Mouse (Mus musculus) brain, adult 2 months (tissue): Measurements from ENCODE around the gene 6030408B16Rik.

ENCODE experiments used
- DNase-seq: peaks from one replicate; pipeline ENCODE4 v3.0.0; 2011; ENCODE audit warnings: low read depth, low spot score

Gene 6030408B16Rik

GRCm38 (mm10) chr15:101296091-101296490 lies 3.1 kb downstream of the 6030408B16Rik start:
- DNase-seq, result no peak

DNA sequence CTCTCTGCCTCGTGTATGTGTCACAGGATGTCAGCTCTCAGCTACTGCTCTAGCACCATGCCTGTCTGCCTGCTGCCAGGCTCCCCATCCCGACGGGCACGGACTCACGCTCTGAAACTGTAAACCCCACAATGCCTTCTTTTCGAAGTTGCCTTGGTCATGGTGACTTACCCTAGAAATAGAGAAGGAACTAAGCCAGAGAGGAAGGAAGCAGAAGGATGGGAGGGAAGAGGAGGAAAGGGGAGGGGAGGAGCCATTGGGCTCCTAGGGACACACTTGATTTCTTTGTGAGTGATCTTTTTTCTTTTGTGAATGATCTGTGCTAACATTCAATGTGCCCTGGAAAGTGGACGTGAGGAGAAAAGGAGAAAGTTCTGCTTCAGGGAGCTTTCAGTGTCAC lies 5.0 kb downstream of the 6030408B16Rik start:
- no peak for DNase-seq

- peak; percentile 29 for DNase-seq
These were observed 5.5 kb downstream of the 6030408B16Rik start for GRCm38 (mm10) chr15:101298550-101298949.

GRCm38 (mm10) chr15:101299480-101299960 lies 6.5 kb downstream of the 6030408B16Rik start:
- DNase-seq, result no peak

- no peak for DNase-seq
These were observed 7.1 kb downstream of the 6030408B16Rik start for GRCm38 (mm10) chr15:101300128-101300527.

GRCm38 (mm10) chr15:101302201-101302600 lies 9.2 kb downstream of the 6030408B16Rik start:
- DNase-seq, result no peak

- no peak for DNase-seq
These were observed 10.8 kb downstream of the 6030408B16Rik start for GRCm38 (mm10) chr15:101303830-101304229.

GRCm38 (mm10) chr15:101306459-101306858 lies 13.4 kb downstream of the 6030408B16Rik start:
- peak; percentile 75 for DNase-seq

DNA sequence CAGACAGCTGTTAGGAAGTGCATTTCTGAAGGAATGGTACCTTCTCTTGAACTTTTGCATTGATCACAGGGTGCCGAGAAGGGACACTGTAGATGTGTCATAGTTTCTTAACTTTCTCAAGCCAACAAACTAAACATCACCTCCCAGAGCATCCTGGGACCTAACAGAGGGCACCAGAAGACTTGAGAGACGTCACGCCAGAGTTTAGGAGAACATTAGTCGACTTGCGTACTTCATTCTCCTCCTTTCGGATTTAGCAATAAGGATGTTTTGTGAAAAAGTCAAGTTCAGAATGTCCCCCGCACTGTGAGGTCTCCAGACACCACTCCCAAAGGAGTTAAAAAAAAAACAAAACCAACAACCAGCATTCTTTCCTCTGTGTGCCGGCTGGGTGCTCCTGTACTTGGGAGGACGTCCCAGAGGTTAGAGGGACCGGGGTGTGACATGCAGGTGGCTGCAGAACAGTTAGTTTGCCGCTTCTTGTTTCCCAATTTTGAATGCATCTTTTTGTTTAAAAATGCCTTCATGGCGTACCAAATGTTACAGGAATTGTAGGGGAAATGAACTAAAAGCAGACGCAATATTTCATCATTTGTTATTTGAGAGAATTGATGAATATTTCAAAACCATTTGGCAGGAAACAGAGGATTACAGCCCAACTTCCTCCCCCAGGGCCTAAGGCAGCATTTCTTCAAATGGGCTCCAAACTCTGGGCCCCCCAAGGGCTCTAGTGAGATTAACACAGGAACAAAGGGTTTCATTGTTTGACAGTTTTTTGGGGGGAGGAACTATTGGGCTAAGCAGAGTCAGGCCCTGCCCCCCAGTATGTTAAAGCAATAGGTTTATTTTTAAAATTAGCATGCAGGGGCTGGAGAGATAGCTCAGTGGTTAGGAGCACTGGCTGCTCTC lies 15.7 kb downstream of the 6030408B16Rik start:
- DNase-seq, result no peak

DNA sequence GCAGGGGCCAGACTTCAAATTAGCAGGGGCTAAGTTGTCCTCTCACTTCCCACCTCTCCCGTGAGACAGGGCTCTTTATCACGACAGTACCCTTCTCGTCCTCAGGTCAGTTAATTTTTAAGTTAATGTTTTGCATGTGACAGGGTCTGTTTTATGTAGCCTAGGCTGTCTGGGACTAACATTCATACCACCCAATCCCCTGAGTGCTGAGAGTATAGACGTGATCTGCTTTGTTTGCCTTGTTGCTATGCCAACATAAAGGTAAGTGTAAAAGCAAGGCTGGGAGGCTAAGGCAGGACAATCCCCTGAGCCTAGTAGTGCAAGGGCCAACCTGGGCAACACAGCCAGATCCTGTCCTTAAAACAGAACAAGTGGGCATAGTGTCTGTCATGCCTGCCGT lies 16.5 kb downstream of the 6030408B16Rik start:
- no peak for DNase-seq

DNA sequence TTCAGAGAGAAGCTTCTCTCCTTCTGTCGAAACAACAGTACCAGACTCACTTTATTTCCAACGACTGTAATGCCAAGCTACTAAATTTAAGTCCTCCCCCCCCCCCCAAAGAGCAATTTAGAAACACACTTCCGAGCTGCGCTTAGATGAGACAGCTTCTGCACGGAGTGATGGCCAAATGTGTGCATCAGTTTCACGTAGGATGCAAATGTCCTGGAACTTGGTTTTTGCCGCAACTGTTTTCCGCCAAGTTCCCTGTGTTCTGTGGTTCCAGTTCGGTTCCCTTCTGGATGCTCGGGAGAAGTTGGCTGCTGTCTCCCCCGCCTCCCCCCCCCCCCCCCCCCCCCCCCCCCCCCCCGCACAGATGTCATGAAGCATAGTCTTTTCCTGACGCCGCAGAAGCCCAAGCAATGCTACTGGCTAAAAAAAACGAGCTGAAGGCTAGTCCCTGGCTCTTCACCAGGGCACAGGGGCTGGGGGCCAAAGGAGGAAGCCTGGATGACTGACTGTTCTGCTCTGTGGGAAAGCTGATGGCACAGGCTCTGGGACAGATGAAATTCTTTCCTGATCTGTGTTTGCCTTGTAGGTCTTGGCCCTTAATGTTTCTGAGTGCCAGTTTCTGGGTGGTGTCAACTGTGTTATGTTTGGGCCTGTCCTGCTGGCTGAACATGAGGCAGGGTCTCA lies 18.2 kb downstream of the 6030408B16Rik start:
- DNase-seq, result peak; percentile 93

DNA sequence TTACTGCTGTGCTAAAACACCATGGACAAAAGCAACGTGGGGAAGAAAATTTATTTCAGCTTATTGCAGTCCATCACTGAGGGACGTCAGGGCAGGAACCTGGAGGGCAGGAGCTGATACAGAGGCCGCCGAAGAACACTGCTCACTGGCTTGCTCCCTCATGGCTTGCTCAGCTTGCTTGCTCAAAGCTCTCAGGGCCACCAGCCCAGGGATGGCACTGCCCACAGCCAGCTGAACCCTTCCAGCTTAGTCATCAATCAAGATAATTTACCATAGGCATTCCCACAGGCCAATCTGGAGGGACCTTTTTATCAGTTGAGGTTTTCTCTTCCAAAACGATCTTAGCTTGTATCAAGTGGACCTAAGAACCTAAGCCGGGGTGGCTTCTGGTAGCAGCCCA lies 19.0 kb downstream of the 6030408B16Rik start:
- DNase-seq, result no peak

DNA sequence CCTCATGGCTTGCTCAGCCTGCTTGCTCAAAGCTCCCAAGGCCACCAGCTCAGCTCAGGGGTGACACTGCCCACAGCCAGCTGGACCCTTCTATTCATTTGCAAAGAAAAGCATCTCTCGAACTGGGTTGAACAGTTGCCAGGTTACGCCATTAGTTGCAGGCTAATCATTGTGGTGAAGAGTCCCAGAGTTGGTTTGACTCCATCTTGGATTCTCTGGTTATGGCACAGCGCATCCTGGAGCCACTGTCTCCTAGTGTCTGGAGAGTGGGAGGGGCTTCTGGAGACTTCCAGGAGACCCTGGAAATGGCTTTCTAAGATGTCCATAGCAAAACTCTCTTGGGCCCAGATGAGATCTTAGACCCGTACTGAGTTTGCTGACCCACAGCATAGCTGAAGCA lies 22.4 kb downstream of the 6030408B16Rik start:
- DNase-seq, result no peak

GRCm38 (mm10) chr15:101315832-101316231 lies 22.8 kb downstream of the 6030408B16Rik start:
- peak; percentile 92 for DNase-seq

GRCm38 (mm10) chr15:101316279-101316912 lies 23.4 kb downstream of the 6030408B16Rik start:
- DNase-seq, result no peak

GRCm38 (mm10) chr15:101316913-101317813 lies 24.2 kb downstream of the 6030408B16Rik start:
- DNase-seq, result no peak

GRCm38 (mm10) chr15:101317814-101318500 lies 24.9 kb downstream of the 6030408B16Rik start:
- no peak for DNase-seq

DNA sequence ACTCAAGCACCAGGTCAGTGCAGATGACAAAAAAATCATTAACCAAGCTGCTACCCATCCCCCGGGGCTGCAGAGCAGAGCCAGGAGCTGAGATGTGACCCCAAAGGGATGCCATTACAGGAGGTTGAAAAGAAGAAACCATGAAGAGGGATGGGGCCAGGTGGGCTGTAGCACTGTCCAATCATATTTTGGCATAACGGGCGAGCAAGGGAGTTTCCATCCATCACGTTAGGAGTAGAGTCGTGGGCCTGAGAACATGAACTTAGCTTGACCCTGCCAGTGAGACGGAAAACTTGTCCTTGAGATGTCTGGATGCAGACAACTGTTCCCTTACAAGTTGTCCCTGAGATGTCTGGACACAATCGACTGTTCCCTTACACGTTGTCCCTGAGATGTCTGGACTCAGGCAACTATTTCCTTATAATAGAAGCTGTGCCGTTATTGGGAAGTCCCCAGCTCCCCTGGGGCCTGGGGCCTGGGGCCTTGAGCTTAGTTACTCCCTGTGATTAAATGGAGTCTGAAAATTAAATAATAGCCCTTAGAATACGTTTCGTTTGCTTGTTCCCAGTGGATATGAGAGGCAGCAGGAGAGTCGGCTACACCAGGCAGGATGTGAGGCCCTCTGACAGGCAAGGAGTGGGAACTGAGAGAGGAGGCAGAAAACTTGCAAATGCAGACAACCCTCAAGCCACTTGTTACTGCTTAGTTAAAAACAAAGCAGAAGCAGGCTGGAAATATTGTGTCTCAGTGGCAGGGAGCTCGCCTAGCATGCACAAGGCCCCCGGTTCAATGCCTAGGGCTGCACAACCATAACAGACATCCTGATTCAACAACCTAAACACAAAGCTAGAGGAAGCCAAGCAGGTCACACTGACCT lies 26.1 kb downstream of the 6030408B16Rik start:
- DNase-seq, result no peak

- DNase-seq, result no peak
These were observed 27.1 kb downstream of the 6030408B16Rik start for GRCm38 (mm10) chr15:101320010-101320617.
